Mouse (Mus musculus) intestine, postnatal 0 days (tissue): Measurements from ENCODE around the gene Thap3. TPM values are rescaled to one million over a fixed set of nuclear protein-coding genes. Genes with fewer than 3 reads are reported as not detected.
A peak's percentile ranks its signal among the peaks of the same experiment; 100 is the strongest.
"Not testable (repeated sequence)": the region's sequence is repeated elsewhere in the genome, so short reads cannot be mapped to it uniquely, and the experiment has no call there.

Experiments used
- ATAC-seq: fragments of 200-750 bp; cut with Nextera tagmentation; 2 replicates; pipeline ENCODE4 v1.8.0; 2017; ENCODE audit warnings: mild to moderate bottlenecking, moderate TSS enrichment, moderate library complexity
- H3K27ac ChIP-seq: fragments of 300-500 bp; sonication (generic); 2 replicates; pipeline ENCODE4 v1.5.1; 2014; ENCODE audit warnings: mild to moderate bottlenecking, low read depth, low read length, moderate library complexity
- H3K27me3 ChIP-seq: fragments of 300-500 bp; sonication (generic); replicated peaks from 2 replicates; pipeline ENCODE4 v1.6.1; 2014; ENCODE audit warnings: low read length, mixed read lengths; ENCODE audit not compliant: control insufficient read depth, insufficient read depth
- H3K36me3 ChIP-seq: fragments of 300-500 bp; sonication (generic); 2 replicates; pipeline ENCODE4 v1.6.1; 2014; ENCODE audit warnings: mild to moderate bottlenecking, moderate library complexity; ENCODE audit not compliant: control insufficient read depth, insufficient read depth
- H3K4me1 ChIP-seq: fragments of 300-500 bp; sonication (generic); replicated peaks from 2 replicates; pipeline ENCODE4 v1.6.1; 2014; ENCODE audit warnings: antibody characterized with exemption, low read length, mixed read lengths; ENCODE audit not compliant: control insufficient read depth, insufficient read depth
- H3K4me2 ChIP-seq: fragments of 300-500 bp; sonication (generic); replicated peaks from 2 replicates; pipeline ENCODE4 v1.6.1; 2014; ENCODE audit warnings: low read depth, mild to moderate bottlenecking, moderate library complexity
- H3K4me3 ChIP-seq: fragments of 300-500 bp; sonication (generic); 2 replicates; pipeline ENCODE4 v1.5.1; 2014; ENCODE audit warnings: low read depth, low read length
- H3K9ac ChIP-seq: fragments of 300-500 bp; sonication (generic); 2 replicates; pipeline ENCODE4 v1.6.1; 2014; ENCODE audit warnings: mild to moderate bottlenecking, low read depth, low read length
- H3K9me3 ChIP-seq: fragments of 300-500 bp; sonication (generic); 2 replicates; pipeline ENCODE4 v1.6.1; 2016; ENCODE audit warnings: mixed run types; ENCODE audit not compliant: control insufficient read depth
- CTCF ChIP-seq: sonication (generic); IDR thresholded peaks from 2 replicates; pipeline ENCODE4 v1.5.1; 2016; ENCODE audit warnings: low read depth, mild to moderate bottlenecking, control low read depth, antibody characterized with exemption, moderate library complexity
- WGBS: fragments of 180-500 bp; shearing (Covaris S2); extraction: QIAGEN DNeasy Blood & Tissue Kit; methylation state at CpG from one replicate; pipeline ENCODE4 v1.1.7; 2014; 5-methylcytosine and 5-hydroxymethylcytosine counted together
- polyA plus RNA-seq: library from polyadenylated mRNA; unstranded; fragments of >200 nt; fragmentation: Nextera tagmentation; extraction: Ambion mirVana; gene quantifications from 2 replicates; pipeline ENCODE4 v1.2.1, GENCODE M21; 2015

Gene Thap3
- polyA plus RNA-seq, result 15.4 and 16.6 TPM in 2 replicates

GRCm38 (mm10) chr4:151988342-151989109 is at the start of gene Thap3:
Thap3 (minus strand) TSS chr4:151988997.
- H3K4me2 ChIP-seq, result peak within 1 kb of the TSS; percentile 87
- peak; percentile 48 for ATAC-seq

DNA sequence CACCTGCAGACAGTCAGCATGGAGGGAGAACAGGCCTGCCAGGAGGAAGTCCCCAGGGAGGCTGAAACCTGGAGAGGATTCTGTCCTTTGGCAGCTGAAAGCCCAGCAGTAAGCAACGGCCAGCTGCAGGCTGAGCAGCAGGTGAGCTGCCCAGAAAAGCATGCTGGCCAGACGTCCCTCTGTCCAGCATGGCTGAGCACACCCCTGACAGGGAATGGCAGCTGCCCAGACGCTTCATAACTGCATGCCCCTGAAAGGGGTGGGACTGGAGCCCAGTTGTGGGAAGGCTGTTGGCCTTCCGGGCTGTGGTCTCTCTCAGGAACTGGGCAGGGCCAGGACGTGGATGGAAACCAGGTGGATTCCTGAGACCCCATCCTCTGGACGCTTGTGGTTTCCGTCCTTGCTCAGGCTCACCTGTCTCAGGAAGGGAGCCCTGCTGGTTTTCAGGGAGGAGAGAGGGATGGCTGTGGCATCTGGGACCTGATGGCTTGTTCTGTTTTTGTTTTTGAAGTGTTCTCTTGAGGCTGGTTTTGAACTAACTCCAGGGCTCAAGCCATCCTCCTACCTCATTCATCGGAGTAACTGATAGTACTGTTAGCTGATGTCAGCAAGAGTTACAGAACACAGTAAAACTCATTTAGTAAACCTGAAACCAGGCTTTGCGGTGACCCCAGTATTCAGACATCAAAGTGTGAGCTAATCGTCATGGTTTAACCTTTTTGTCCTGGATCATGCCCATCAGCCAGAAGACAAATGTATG is 49.6 kb upstream of the Thap3 start, which contains the start of gene Tas1r1:
Gene Tas1r1 (minus strand): TSS at position 344 of the 760 bp plus-strand sequence.
- Histone ChIP-seq H3K9ac (peak within 1 kb of the TSS; percentile 93), H3K27ac (0 out of 2 replicates have a peak within 1 kb of the TSS, but pooled peaks have one; percentile 11), H3K4me3 (peak within 1 kb of the TSS; percentile 77), H3K36me3 (peaks cover 25% of the 10 kb centered on the region), H3K4me2 (peak within 1 kb of the TSS; percentile 92), H3K9me3 (no peaks in the 10 kb centered on the region), H3K27me3 (no peaks in the 10 kb centered on the region), H3K4me1 (0 out of 2 replicates have a peak, but pooled peaks cover 5% of the 10 kb centered on the region)
- no peak for ATAC-seq
- 44% methylated on average over 10 of the region's 10 CpGs for WGBS
- TF ChIP-seq CTCF, result no peak

More at GRCm38 (mm10) chr4:151988342-151989109, at the start of gene Thap3:
- Histone ChIP-seq H3K4me3 (peak within 1 kb of the TSS; percentile 85), H3K27ac (0 out of 2 replicates have a peak within 1 kb of the TSS, but pooled peaks have one; percentile 46), H3K27me3 (no peaks in the 10 kb centered on the region), H3K9ac (peak within 1 kb of the TSS; percentile 76), H3K36me3 (peaks cover 22% of the 10 kb centered on the region), H3K4me1 (no peaks in the 10 kb centered on the region), H3K9me3 (no peaks in the 10 kb centered on the region)
- TF ChIP-seq CTCF, result no peak
- WGBS, result under 1% methylated on average over 52 of the region's 54 CpGs

- H3K4me3 ChIP-seq, H3K4me1 ChIP-seq, H3K27ac ChIP-seq, H3K4me2 ChIP-seq, ATAC-seq, H3K9me3 ChIP-seq, H3K9ac ChIP-seq, H3K36me3 ChIP-seq, H3K27me3 ChIP-seq: not testable (repeated sequence)
- peak; percentile 51 for TF ChIP-seq CTCF
- WGBS, result 93% methylated on average over 6 of the region's 6 CpGs
Measured at GRCm38 (mm10) chr4:152036464-152036863, 47.7 kb upstream of the Thap3 start.

DNA sequence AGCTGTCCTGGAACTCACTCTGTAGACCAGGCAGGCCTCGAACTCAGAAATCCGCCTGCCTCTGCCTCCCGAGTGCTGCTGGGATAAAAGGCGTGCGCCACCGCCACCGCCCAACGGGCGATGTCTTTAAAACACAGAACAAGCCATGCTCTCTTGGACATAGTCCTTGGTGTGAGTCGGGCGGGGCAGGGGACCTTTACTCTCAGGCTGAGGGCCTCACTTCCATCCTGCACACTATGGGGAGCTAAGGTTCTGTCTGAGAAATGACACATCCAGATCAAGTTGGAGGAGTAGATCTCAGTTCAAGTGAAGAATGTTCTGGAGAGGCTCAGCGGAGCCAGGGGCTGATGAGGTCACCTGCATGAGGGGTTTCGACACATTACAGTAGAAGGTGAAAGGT is 44.1 kb upstream of the Thap3 start:
- Histone ChIP-seq H3K27ac (no peak overlapping the region), H3K9me3 (no peaks in the 10 kb centered on the region), H3K4me2 (no peak overlapping the region), H3K27me3 (no peaks in the 10 kb centered on the region), H3K4me1 (no peaks in the 10 kb centered on the region; the same call in 1 of the 2 replicates), H3K36me3 (no peaks in the 10 kb centered on the region), H3K9ac (no peak overlapping the region), H3K4me3 (no peak overlapping the region)
- ATAC-seq, result peak; percentile 50
- WGBS, result 64% methylated on average over 13 of the region's 13 CpGs
- no peak for TF ChIP-seq CTCF

GRCm38 (mm10) chr4:152029997-152030396 is 41.2 kb upstream of the Thap3 start:
- H3K27me3 ChIP-seq, result no peaks in the 10 kb centered on the region
- TF ChIP-seq CTCF, result peak; percentile 55
- no peak overlapping the region for H3K27ac ChIP-seq
- no peaks in the 10 kb centered on the region for H3K9me3 ChIP-seq
- H3K36me3 ChIP-seq, result peaks cover 3% of the 10 kb centered on the region; the same call in 1 of the 2 replicates
- peaks cover 5% of the 10 kb centered on the region for H3K4me1 ChIP-seq
- ATAC-seq, result no peak
- no peak overlapping the region for H3K4me3 ChIP-seq
- H3K9ac ChIP-seq, result no peak overlapping the region
- H3K4me2 ChIP-seq, result no peak overlapping the region
- WGBS, result 78% methylated on average over 4 of the region's 4 CpGs

GRCm38 (mm10) chr4:152029087-152029486 is 40.3 kb upstream of the Thap3 start:
- ATAC-seq, result no peak
- Histone ChIP-seq H3K9ac (no peak overlapping the region), H3K4me1 (peaks cover 5% of the 10 kb centered on the region), H3K27me3 (no peaks in the 10 kb centered on the region), H3K4me3 (no peak overlapping the region), H3K36me3 (peaks cover 9% of the 10 kb centered on the region), H3K27ac (no peak overlapping the region), H3K9me3 (no peaks in the 10 kb centered on the region), H3K4me2 (no peak overlapping the region)
- WGBS, result 53% methylated on average over 5 of the region's 5 CpGs
- peak; percentile 68 for TF ChIP-seq CTCF
